Mouse (Mus musculus) limb, embryonic 11.5 days (tissue): ENCODE data around the gene Olfr1223. TPM values are rescaled to one million over a fixed set of nuclear protein-coding genes. Genes with fewer than 3 reads are reported as not detected.

ENCODE experiments used
- ATAC-seq: fragments of 200-750 bp; cut with Nextera tagmentation; 2 replicates; pipeline ENCODE4 v1.8.0; 2017; ENCODE audit warnings: low read depth; ENCODE audit not compliant: insufficient number of reproducible peaks, low FRiP score, low TSS enrichment
- DNase-seq: peaks from one replicate; pipeline ENCODE4 v3.0.0-alpha.2; 2015; ENCODE audit warnings: low spot score
- H3K27ac ChIP-seq: fragments of 300-500 bp; sonication (generic); replicated peaks from 2 replicates; pipeline ENCODE4 v1.5.1; 2014; ENCODE audit warnings: low read depth, mild to moderate bottlenecking, low read length
- H3K27me3 ChIP-seq: fragments of 300-500 bp; sonication (generic); 2 replicates; pipeline ENCODE4 v1.6.1; 2014; ENCODE audit warnings: mild to moderate bottlenecking, low read length, mixed read lengths; ENCODE audit not compliant: control insufficient read depth, insufficient read depth
- H3K36me3 ChIP-seq: fragments of 300-500 bp; sonication (generic); 2 replicates; pipeline ENCODE4 v1.6.1; 2014; ENCODE audit warnings: mild to moderate bottlenecking, low read length, moderate library complexity, mixed read lengths; ENCODE audit not compliant: control insufficient read depth, insufficient read depth
- H3K4me1 ChIP-seq: fragments of 300-500 bp; sonication (generic); 2 replicates; pipeline ENCODE4 v1.6.1; 2014; ENCODE audit warnings: low read length, mixed read lengths; ENCODE audit not compliant: control insufficient read depth, insufficient read depth
- H3K4me2 ChIP-seq: fragments of 300-500 bp; sonication (generic); 2 replicates; pipeline ENCODE4 v1.6.1; 2014; ENCODE audit warnings: low read depth, mild to moderate bottlenecking, moderate library complexity; ENCODE audit not compliant: severe bottlenecking
- H3K4me3 ChIP-seq: fragments of 300-500 bp; sonication (generic); 2 replicates; pipeline ENCODE4 v1.5.1; 2014; ENCODE audit warnings: low read depth, low read length
- H3K9ac ChIP-seq: fragments of 300-500 bp; sonication (generic); 2 replicates; pipeline ENCODE4 v1.6.1; 2014; ENCODE audit warnings: mild to moderate bottlenecking, low read length
- H3K9me3 ChIP-seq: fragments of 300-500 bp; sonication (generic); 2 replicates; pipeline ENCODE4 v1.6.1; 2016; ENCODE audit warnings: low read length; ENCODE audit not compliant: control insufficient read depth
- WGBS: fragments of 180-500 bp; shearing (Covaris S2); extraction: QIAGEN DNeasy Blood & Tissue Kit; methylation state at CpG from one replicate; pipeline ENCODE4 v1.1.7; 2014; 5-methylcytosine and 5-hydroxymethylcytosine counted together
- polyA plus RNA-seq: library from polyadenylated mRNA; unstranded; fragments of >200 nt; fragmentation: Nextera tagmentation; extraction: Ambion mirVana; gene quantifications from 2 replicates; pipeline ENCODE4 v1.2.1, GENCODE M21; 2014

The Olfr1223 gene
- polyA plus RNA-seq, 1 experiment from 2014 or later, result not detected

GRCm38 (mm10) chr2:89106735-89107134, 44.6 kb downstream of the Olfr1223 start, which contains the start of gene Olfr1220:
Olfr1220 (minus strand) TSS chr2:89106835.
- no peaks in the 10 kb centered on the region for H3K9me3 ChIP-seq
- DNase-seq (no peak), ATAC-seq (no peak)
- no peak within 1 kb of the TSS for H3K27ac ChIP-seq
- 84% methylated on average over 3 of the region's 3 CpGs for WGBS
- H3K36me3 ChIP-seq, result no peaks in the 10 kb centered on the region
- no peak within 1 kb of the TSS for H3K4me2 ChIP-seq
- H3K4me1 ChIP-seq, result no peaks in the 10 kb centered on the region
- H3K27me3 ChIP-seq, result no peaks in the 10 kb centered on the region
- H3K9ac ChIP-seq, result no peak within 1 kb of the TSS
- H3K4me3 ChIP-seq, result no peak within 1 kb of the TSS

GRCm38 (mm10) chr2:89105651-89106050, 45.7 kb downstream of the Olfr1223 start:
- H3K4me2 ChIP-seq, result no peak overlapping the region
- no peak overlapping the region for H3K27ac ChIP-seq
- DNase-seq (no peak), ATAC-seq (no peak)
- H3K27me3 ChIP-seq, result no peaks in the 10 kb centered on the region
- no peak overlapping the region for H3K4me3 ChIP-seq
- no peak overlapping the region for H3K9ac ChIP-seq
- no peaks in the 10 kb centered on the region for H3K4me1 ChIP-seq
- no peaks in the 10 kb centered on the region for H3K9me3 ChIP-seq
- H3K36me3 ChIP-seq, result no peaks in the 10 kb centered on the region

GRCm38 (mm10) chr2:89093848-89094247, 57.5 kb downstream of the Olfr1223 start:
- H3K9me3 ChIP-seq, result no peaks in the 10 kb centered on the region
- no peak overlapping the region for H3K4me2 ChIP-seq
- H3K27me3 ChIP-seq, result no peaks in the 10 kb centered on the region
- H3K4me1 ChIP-seq, result no peaks in the 10 kb centered on the region
- H3K9ac ChIP-seq, result no peak overlapping the region
- 92% methylated on average over 1 of the region's 1 CpGs for WGBS
- H3K36me3 ChIP-seq, result no peaks in the 10 kb centered on the region
- no peak overlapping the region for H3K27ac ChIP-seq
- DNase-seq, result no peak
- no peak overlapping the region for H3K4me3 ChIP-seq
- ATAC-seq, result no peak

Other genes starting within 250 kb of the Olfr1223 start
- not detected in 2 replicates for gene Olfr1208, start 249.2 kb downstream of the Olfr1223 start, polyA plus RNA-seq
- gene Olfr1209, start 236.4 kb downstream of the Olfr1223 start, polyA plus RNA-seq, result not detected in 2 replicates
- gene Olfr1211, start 213.4 kb downstream of the Olfr1223 start, polyA plus RNA-seq, result not detected in 2 replicates
- gene Olfr1212, start 197.6 kb downstream of the Olfr1223 start, polyA plus RNA-seq, result not detected in 2 replicates
- not detected in 2 replicates for gene Gm13762, start 171.3 kb downstream of the Olfr1223 start, polyA plus RNA-seq
- gene Olfr1214, start 158.9 kb downstream of the Olfr1223 start, polyA plus RNA-seq, result not detected in 2 replicates
- not detected in 2 replicates for gene Olfr1215, start 144.6 kb downstream of the Olfr1223 start, polyA plus RNA-seq
- not detected in 2 replicates for gene Olfr1216, start 133.2 kb downstream of the Olfr1223 start, polyA plus RNA-seq
- not detected in 2 replicates for gene Olfr1217, start 119.5 kb downstream of the Olfr1223 start, polyA plus RNA-seq
- not detected in 2 replicates for gene Olfr1218, start 90.4 kb downstream of the Olfr1223 start, polyA plus RNA-seq
- not detected in 2 replicates for gene Olfr1219, start 68.0 kb downstream of the Olfr1223 start, polyA plus RNA-seq
- gene Olfr1220, start 44.7 kb downstream of the Olfr1223 start, polyA plus RNA-seq, result not detected in 2 replicates
- gene Olfr1221, start 34.3 kb downstream of the Olfr1223 start, polyA plus RNA-seq, result not detected in 2 replicates
- not detected in 2 replicates for gene Olfr1222, start 18.5 kb downstream of the Olfr1223 start, polyA plus RNA-seq
- not detected in 2 replicates for gene Olfr1224-ps1, start 12.5 kb upstream of the Olfr1223 start, polyA plus RNA-seq
- gene Olfr1225, start 23.1 kb upstream of the Olfr1223 start, polyA plus RNA-seq, result not detected in 2 replicates
- gene Olfr1226, start 48.5 kb upstream of the Olfr1223 start, polyA plus RNA-seq, result not detected in 2 replicates
- gene Olfr1228, start 102.5 kb upstream of the Olfr1223 start, polyA plus RNA-seq, result not detected in 2 replicates
- gene Olfr1229, start 136.5 kb upstream of the Olfr1223 start, polyA plus RNA-seq, result not detected in 2 replicates
- gene Olfr1230, start 145.7 kb upstream of the Olfr1223 start, polyA plus RNA-seq, result not detected in 2 replicates
- not detected in 2 replicates for gene Olfr1231, start 155.5 kb upstream of the Olfr1223 start, polyA plus RNA-seq
- not detected in 2 replicates for gene Olfr1232, start 178.1 kb upstream of the Olfr1223 start, polyA plus RNA-seq
- not detected in 2 replicates for gene Olfr1233, start 190.8 kb upstream of the Olfr1223 start, polyA plus RNA-seq
- gene Olfr1234, start 213.3 kb upstream of the Olfr1223 start, polyA plus RNA-seq, result not detected in 2 replicates